Mouse (Mus musculus): ENCODE data around the gene Mmp24.
A peak's percentile ranks its signal among the peaks of the same experiment; 100 is the strongest.
"Not testable (repeated sequence)": the region's sequence is repeated elsewhere in the genome, so short reads cannot be mapped to it uniquely, and the experiment has no call there.

The Mmp24 gene

GRCm38 (mm10) chr2:155817301-155818245 lies 42.4 kb downstream of the Mmp24 start:
- DNase-seq: peak; percentile 37 to 46

GRCm38 (mm10) chr2:155818596-155819391 lies 43.7 kb downstream of the Mmp24 start:
- peak; percentile 96 to 97 for DNase-seq

DNA sequence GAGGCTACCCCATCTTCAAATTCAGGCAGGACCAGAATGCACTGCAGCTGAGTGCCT lies 44.1 kb downstream of the Mmp24 start, which contains the start of gene BC029722:
BC029722 (minus strand) TSS at position 35 of the 57 bp plus-strand sequence.
- no peak for DNase-seq

DNA sequence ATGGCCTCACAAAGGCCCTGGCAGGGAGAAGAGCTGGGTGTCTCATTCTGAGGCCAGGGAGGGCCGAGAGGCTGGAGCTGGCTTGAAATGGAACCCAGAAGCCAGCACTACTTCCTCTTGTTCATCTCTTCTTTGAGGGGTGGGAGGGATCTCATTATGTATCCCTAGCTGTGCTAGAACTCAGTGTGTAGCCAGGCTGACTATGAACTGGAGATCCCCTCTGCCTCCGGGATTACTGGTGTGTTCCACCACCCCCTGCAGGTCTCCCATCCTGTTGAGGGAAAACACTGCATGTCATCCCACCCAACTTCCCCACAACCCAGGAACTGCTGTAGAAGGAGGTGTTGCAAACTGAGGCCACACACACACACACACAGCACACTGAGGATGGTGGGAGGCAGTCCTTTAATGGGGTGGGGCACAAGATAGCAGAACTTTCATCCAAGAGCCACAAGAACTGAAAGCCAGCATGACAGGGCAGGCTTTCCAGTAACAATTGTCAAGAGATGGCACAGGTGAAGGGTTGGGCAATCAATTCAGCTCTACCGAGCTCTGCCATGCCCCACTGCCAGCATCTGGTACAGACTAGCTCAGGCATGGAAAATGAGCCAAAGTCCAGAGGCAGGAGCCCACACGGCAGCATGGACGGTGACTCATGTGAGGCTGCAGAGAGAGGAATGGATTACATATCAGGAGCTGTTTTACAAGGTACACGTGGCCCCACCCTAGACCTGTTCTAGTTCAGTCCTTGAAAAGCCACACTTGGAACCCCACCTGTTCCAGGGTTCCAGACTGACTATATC lies 44.5 kb downstream of the Mmp24 start:
- no peak for DNase-seq

DNA sequence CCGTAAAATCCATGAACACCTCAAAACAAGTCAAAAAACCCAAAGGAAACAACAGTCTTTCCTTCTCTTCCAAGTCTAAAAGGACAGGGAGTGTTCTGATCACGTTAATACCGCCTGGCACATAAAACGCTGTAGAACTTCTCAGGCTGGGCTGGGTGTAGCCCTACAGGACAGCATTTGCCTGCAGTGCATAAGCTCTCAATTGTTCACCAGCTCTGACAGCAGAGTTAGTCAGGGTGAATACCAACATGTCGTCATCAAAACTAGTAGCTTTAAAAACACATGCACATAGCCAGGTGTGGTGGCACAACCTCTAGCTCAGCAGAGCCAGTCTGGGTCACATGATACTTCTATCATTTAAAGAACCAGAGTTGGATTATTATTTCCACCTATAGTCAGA lies 45.6 kb downstream of the Mmp24 start:
- DNase-seq: no peak

- no peak for DNase-seq
Measured at GRCm38 (mm10) chr2:155823722-155824121, 48.6 kb downstream of the Mmp24 start.

DNA sequence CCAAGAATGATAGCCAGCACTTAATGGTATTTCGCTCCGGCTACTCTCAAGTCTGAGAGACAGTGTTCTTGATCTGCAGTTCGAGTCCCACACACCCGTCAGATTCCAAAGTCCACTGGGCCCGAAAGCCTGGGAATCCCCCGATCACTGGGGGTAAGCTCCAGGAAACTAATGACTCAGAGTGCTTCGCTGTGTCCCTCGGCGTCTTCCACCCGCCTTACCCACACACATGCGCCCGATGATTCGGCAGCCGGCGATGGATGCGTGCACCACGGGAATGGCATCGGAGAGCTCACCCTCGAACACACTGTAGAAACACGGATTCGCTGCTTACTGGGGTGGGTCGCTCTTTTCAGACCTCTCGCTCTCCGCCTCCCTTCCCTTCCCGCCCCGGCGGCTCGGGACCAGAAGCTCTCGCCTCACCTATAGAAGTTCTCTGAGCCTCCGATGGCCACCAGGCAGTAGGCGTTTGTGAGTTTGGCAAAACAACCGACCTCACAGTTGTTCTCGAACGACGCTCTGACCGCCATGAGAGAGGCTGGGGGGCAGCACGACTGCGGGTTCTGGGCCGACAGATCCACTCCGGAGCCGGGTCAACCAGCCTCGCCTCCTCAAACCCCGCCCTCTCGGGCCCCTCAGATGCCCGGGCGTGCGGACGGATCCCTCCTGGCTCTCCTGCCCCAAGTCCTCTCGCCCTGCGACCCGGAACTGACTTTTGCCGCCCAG lies 50.9 kb downstream of the Mmp24 start:
- DNase-seq: no peak

DNA sequence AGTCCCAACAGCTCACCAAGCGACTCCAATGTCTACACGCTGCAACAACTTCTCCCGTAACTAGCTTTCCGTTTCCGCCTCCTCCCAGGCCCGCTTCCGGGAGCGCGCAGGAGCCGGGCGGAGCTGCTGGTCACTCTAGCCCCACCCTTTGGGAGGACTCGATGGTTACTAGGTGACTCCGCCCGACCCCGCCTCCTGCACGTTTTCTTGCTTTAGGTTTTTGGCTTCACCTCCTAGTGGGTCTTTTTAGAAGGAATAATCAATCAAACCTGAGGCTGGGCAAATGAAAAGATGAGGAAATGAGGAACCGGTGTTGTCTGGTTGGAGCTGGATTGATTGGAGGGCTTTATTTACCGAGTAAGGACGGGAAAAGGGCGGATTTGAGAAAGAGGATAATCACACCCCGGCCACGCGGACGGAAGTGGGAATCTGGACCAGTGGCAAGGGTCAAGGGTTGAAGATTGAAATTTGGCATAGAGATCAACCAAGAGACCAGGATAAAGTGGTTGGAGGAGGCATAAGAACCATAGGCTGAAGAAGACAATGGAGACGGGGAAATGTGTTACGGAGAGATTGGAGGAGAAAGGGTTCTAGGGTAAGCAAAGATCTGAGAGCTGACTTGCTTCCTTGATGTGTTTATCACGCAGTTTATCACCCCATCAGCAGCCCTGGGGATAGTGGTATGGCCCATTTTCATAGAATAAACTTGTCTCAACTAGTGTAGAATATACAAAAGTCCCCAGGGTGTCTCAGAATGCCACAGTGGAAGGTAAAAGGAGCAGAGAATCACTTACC lies 51.7 kb downstream of the Mmp24 start, which contains the start of gene Eif6:
Eif6 (minus strand) TSS at position 296 of the 795 bp plus-strand sequence.
- peak; percentile 90 to 94 for DNase-seq

DNA sequence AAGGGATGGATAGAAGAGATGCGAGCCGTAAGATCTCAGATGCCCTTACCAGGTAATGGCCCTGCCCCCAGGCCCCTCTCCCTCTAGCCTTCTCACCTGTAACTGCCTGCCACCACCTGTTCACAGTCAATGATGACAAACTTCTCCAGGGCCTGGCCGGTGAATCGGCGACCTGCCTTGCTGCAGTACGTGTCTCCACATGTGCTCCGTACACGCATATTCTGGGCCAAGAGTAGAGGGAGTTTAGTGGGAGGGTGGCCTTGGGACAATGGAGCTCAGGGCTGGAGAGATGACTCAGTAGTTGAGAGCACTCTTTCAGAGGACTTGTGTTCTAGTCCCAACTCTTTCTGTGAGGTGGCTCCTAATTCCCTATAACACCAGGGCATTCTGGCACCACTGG lies 55.7 kb downstream of the Mmp24 start:
- no peak for DNase-seq

GRCm38 (mm10) chr2:155831302-155831701 lies 56.2 kb downstream of the Mmp24 start:
- DNase-seq: no peak

DNA sequence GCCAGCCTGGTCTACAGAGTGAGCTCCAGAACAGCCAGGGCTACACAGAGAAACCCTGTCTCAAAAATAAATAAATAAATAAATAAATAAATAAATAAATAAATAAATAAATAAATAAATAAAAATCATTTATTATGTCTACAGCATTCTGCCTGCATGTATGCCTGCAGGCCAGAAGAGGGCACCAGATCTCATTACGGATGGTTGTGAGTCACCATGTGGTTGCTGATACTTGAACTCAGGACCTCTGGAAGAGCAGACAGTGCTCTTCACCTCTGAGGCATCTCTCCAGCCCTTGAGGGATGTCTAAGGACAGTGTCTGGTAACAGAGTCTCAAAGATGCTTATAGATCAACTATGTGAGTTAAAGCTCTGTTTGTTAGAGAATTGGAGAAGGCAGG lies 56.9 kb downstream of the Mmp24 start:
- DNase-seq: not testable (repeated sequence)

- DNase-seq: no peak
Measured at GRCm38 (mm10) chr2:155834732-155835131, 59.6 kb downstream of the Mmp24 start, which contains the start of gene Fam83c. Gene Fam83c, minus strand, starts transcription at chr2:155834854.

DNA sequence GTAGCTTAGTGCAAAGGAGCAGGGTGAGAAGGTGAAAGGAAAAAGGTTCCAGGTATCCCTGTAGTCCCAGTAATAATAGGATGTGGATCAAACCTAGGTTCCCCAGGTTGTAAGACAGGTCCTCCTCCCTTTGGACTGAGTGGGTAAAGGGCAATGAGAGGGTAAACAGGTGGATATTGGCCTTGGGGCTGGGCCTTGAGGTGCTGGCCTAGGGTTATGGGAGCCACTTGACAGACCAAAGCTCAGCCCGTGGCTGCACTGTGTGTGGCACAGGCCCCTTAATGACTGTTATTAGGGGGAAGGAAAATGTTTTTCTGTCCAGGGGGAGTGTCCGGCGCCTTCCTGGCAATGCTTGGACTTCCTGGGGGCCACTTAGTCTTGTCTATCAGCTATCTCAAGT lies 62.8 kb downstream of the Mmp24 start:
- no peak for DNase-seq

DNA sequence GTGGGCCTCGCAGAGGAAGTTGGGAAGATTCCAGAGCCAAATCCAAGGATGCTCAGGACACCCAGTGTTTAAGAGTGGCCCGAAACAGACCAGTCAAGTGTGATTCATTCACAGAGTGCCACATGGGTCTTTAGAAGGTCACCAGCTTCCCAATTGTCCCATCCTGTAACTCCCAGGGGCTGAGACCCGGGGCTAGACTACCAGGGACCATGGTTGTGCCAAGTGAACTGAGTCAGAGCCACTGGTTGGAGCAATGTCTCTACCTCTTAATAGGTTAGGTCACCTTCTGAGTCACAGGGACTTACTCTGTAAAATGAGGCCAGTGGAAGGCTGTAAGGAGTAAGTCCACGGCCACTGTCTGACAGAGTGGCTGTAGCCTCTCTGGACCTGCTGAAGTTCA lies 63.8 kb downstream of the Mmp24 start:
- DNase-seq: no peak

DNA sequence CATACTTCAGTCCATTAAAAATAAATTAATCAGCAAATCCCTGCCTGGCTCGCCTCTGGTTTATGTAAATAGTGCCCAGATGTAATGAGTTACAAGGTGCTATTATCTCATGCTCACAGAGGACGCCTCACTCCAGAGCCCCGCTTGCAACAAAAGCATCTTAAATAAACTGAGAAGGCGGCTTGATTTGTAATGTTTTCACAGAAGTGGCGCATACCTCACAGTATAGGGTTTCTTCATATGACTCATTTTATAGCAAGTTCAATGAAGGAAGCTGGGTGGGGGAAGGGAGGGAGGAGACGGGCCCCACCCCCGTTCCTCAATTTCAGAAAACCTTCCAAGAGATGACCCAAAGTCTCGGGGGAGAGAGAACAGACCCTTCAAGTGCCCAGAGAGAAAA lies 71.8 kb downstream of the Mmp24 start:
- no peak for DNase-seq

DNA sequence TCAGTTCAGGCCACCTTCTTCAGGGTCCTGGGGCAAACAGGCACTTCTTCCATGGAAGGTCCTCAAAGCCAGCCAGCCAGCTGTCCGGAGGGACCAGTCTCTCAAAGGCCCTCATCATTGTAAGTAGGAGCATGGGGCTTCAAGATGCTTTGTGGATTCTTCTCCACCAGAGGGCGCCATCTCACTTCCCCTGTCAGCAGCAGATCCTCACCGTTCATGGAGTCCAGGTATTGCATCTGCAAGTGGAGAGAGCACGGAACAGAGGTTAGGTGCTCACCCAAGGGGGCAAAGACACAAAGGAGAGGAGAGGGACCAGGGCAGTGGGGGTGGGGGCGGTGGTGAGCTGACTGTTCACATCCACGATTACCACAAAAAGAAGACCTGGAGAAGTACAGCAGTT lies 73.1 kb downstream of the Mmp24 start:
- peak; percentile 74 to 78 for DNase-seq

GRCm38 (mm10) chr2:155849464-155849863 lies 74.3 kb downstream of the Mmp24 start:
- no peak for DNase-seq

GRCm38 (mm10) chr2:155850120-155850519 lies 75.0 kb downstream of the Mmp24 start:
- DNase-seq: no peak

DNA sequence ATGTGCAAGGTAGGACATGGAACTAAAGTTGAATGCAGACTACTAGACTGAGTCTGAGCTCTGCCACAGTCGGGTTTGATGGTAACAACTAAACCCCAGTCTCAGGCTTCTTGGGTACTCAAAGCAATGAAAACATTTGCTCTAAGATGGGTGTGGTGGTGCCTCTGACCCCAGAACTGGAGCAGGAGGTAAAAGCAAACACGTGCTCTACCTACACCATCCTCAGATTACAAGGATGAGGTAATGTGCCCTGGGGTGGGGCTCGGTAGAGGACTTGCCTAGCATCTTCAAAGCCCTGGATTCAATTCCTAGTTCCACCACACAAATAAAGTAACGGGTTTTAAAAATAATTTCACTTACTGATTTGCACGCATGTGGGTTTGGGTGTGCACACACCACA lies 77.4 kb downstream of the Mmp24 start:
- DNase-seq: peak in 1 of 2 experiments; percentile 10

DNA sequence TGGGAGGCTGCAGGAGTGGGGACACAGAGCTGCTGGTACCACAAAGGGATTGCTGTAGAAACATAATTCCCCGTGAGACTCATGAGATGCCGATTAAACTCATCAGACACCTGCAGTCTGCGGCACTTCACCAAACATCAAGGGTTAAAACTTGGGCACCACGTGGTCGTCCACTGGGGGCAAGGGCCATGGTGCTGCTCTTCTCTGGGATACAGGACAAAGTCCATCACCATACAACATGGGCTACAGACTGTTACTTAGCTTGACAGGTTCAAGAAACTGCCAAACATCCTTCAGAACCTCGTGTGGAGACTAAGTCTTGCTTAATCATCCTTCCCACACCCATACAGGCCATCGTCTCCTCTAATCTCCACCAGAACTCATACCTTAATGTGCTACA lies 85.0 kb downstream of the Mmp24 start:
- DNase-seq: no peak

DNA sequence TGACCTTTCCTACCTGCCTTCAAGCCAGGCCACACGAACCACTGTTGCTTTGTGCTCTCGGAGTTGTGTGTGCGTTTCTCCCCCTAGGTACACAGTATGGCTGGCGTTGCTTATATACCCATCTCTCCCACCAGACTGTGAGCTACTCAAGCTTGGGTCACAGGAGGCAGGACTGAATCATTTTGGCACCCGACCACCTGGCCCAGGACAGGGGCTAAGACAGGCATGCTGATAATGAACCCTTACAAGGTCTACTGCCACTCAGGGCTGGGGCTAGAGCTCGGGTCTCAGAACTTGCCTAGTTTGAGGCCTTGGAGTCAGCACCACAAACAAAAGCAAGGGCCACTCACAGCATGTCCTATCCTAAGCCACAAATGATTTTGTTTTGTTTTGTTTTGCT lies 86.4 kb downstream of the Mmp24 start:
- DNase-seq: no peak
